Mouse (Mus musculus) right cerebral cortex, adult 2 months (tissue): ENCODE measurements around the gene Zdhhc16.
"Not testable (repeated sequence)": the region's sequence is repeated elsewhere in the genome, so short reads cannot be mapped to it uniquely, and the experiment has no call there.

ENCODE experiments used
- DNase-seq, 2 experiments: peaks; one replicate each; pipeline ENCODE4 v3.0.0; 2021 to 2022; ENCODE audit warnings: low spot score in 2 of 2

Zdhhc16 gene

GRCm38 (mm10) chr19:41913774-41914591 lies 19.3 kb upstream of the Zdhhc16 start:
- peak in 1 of 2 experiments; percentile 21 for DNase-seq

GRCm38 (mm10) chr19:41914592-41914882 lies 18.7 kb upstream of the Zdhhc16 start:
- not testable (repeated sequence) for DNase-seq

GRCm38 (mm10) chr19:41915294-41915693 lies 18.0 kb upstream of the Zdhhc16 start:
- DNase-seq, result no peak

GRCm38 (mm10) chr19:41916853-41917252 lies 16.4 kb upstream of the Zdhhc16 start:
- no peak for DNase-seq

- DNase-seq, result no peak
Measured at GRCm38 (mm10) chr19:41919471-41919870, 13.8 kb upstream of the Zdhhc16 start.

- no peak for DNase-seq
Measured at GRCm38 (mm10) chr19:41920412-41921067, 12.7 kb upstream of the Zdhhc16 start.

- peak in 1 of 2 experiments; percentile 29 for DNase-seq
Measured at GRCm38 (mm10) chr19:41932686-41933085, 594 bp upstream of the Zdhhc16 start.

GRCm38 (mm10) chr19:41934124-41934523 lies 844 bp downstream of the Zdhhc16 start:
- DNase-seq, result no peak

GRCm38 (mm10) chr19:41935921-41936320 lies 2.6 kb downstream of the Zdhhc16 start:
- DNase-seq, result no peak

- DNase-seq, result no peak
Measured at GRCm38 (mm10) chr19:41938539-41938938, 5.3 kb downstream of the Zdhhc16 start.

GRCm38 (mm10) chr19:41943841-41944240 lies 10.6 kb downstream of the Zdhhc16 start:
- no peak for DNase-seq

- no peak for DNase-seq
Measured at GRCm38 (mm10) chr19:41952287-41952686, 19.0 kb downstream of the Zdhhc16 start.

- peak in 1 of 2 experiments; percentile 42 for DNase-seq
Measured at GRCm38 (mm10) chr19:41953574-41953973, 20.3 kb downstream of the Zdhhc16 start.

GRCm38 (mm10) chr19:41969618-41970017 lies 36.3 kb downstream of the Zdhhc16 start:
- no peak for DNase-seq

- peak; percentile 29 to 42 for DNase-seq
Measured at GRCm38 (mm10) chr19:41973891-41974794, 40.9 kb downstream of the Zdhhc16 start.

GRCm38 (mm10) chr19:41980422-41980818 lies 47.1 kb downstream of the Zdhhc16 start:
- DNase-seq, result peak in 1 of 2 experiments; percentile 39

GRCm38 (mm10) chr19:41980819-41981594 lies 47.7 kb downstream of the Zdhhc16 start, which contains the start of gene Mms19:
Gene Mms19 (minus strand): TSS chr19:41981157.
- DNase-seq, result peak; percentile 97 to 99

- DNase-seq, result no peak
Measured at GRCm38 (mm10) chr19:41981595-41981927, 48.3 kb downstream of the Zdhhc16 start, which contains the start of gene Ubtd1. Gene Ubtd1 (plus strand): TSS chr19:41981763.

- DNase-seq, result peak; percentile 17 to 34
Measured at GRCm38 (mm10) chr19:41981931-41982790, 48.9 kb downstream of the Zdhhc16 start.

- no peak for DNase-seq
Measured at GRCm38 (mm10) chr19:41982791-41983150, 49.5 kb downstream of the Zdhhc16 start.
